Mouse (Mus musculus): ENCODE measurements around the gene Ppp1r11. TPM values are rescaled to one million over a fixed set of nuclear protein-coding genes. Genes with fewer than 3 reads are reported as not detected.

Gene Ppp1r11
- polyA plus RNA-seq, 1 experiment from 2014 or later: 123 TPM

DNA sequence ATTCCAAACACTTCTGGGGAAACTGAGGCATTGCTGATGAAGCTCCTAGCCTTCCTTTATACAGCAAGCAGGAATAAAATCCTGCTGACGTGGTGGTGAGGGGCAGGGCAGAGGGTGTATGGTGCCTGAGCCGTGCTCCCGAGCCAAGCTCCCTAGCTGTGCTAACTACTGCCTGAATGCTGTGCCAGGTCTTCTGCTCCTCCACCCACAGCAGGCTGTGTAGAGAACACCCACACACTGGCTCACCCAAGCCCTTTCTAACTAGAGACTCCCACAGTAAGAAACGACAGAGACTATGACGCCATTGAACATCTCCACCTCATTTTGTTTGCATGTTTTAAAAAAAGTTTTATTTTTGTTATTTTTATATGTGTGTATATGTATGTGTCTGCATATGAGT, 51.5 kb downstream of the Ppp1r11 start:
- Histone ChIP-seq H3K4me2 (no peak overlapping the region), H3K27me3 (ENCODE audit: insufficient read depth, low read length) (no peaks in the 10 kb centered on the region), H3K4me3 (ENCODE audit: low read depth, low read length) (no peak overlapping the region), H3K36me3 (ENCODE audit: insufficient read depth) (no peaks in the 10 kb centered on the region), H3K9me3 (ENCODE audit: low read depth, low read length) (no peaks in the 10 kb centered on the region), H3K4me1 (ENCODE audit: insufficient read depth) (no peaks in the 10 kb centered on the region), H3K27ac (ENCODE audit: low read depth) (no peak overlapping the region), H3K9ac (no peak overlapping the region)
- no peak for TF ChIP-seq CTCF (IDR thresholded peaks at IDR 0.05; ENCODE audit: low read depth)
- ATAC-seq (ENCODE audit: insufficient read depth) (no peak), DNase-seq (no peak)
- 77% methylated on average over 5 of the region's 5 CpGs for WGBS

DNA sequence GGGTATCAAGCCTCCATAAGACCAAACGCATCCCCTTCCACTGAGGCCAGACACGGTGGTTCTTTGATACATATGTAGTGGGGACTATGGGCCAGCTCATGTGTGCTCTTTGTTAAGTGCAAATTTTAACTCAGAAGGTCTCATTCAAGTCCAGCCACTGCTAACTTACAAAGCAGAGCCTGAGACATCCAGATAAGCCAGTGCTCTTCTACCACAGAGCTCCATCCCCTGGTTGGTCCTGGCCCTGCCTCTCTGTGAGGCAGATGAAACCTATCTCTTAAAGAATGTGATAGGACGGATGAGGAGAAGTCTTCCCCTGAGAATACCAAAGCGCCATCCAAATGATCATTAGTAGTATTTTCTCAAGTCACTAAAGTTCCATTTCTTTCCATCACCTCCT, 52.2 kb downstream of the Ppp1r11 start:
- WGBS: 79% methylated on average over 4 of the region's 4 CpGs
- Histone ChIP-seq H3K4me3 (ENCODE audit: low read depth, low read length) (no peak overlapping the region), H3K9ac (no peak overlapping the region), H3K27me3 (ENCODE audit: insufficient read depth, low read length) (no peaks in the 10 kb centered on the region), H3K9me3 (ENCODE audit: low read depth, low read length) (no peaks in the 10 kb centered on the region), H3K4me2 (no peak overlapping the region), H3K36me3 (ENCODE audit: insufficient read depth) (no peaks in the 10 kb centered on the region), H3K27ac (ENCODE audit: low read depth) (no peak overlapping the region), H3K4me1 (ENCODE audit: insufficient read depth) (no peaks in the 10 kb centered on the region)
- no peak for TF ChIP-seq CTCF (IDR thresholded peaks at IDR 0.05; ENCODE audit: low read depth)
- ATAC-seq (ENCODE audit: insufficient read depth) (no peak), DNase-seq (no peak)

Other genes with a start within 250 kb of the Ppp1r11 start
- gene H2-M10.5, start 178.8 kb downstream of the Ppp1r11 start, polyA plus RNA-seq (2014; fragmentation: Nextera tagmentation; extraction: Ambion mirVana): not detected in 2 replicates
- gene H2-M10.6, start 139.6 kb downstream of the Ppp1r11 start, polyA plus RNA-seq (2014; fragmentation: Nextera tagmentation; extraction: Ambion mirVana): not detected in 2 replicates
- 33.1 and 35.0 TPM in 2 replicates for gene Trim26, start 114.6 kb downstream of the Ppp1r11 start, polyA plus RNA-seq (2014; fragmentation: Nextera tagmentation; extraction: Ambion mirVana)
- 0.11 and 0.16 TPM in 2 replicates for gene Trim15, start 84.5 kb downstream of the Ppp1r11 start, polyA plus RNA-seq (2014; fragmentation: Nextera tagmentation; extraction: Ambion mirVana)
- gene Trim10, start 82.2 kb downstream of the Ppp1r11 start, polyA plus RNA-seq (2014; fragmentation: Nextera tagmentation; extraction: Ambion mirVana): 2.6 and 3.4 TPM in 2 replicates
- not detected in 2 replicates for gene Trim40, start 61.6 kb downstream of the Ppp1r11 start, polyA plus RNA-seq (2014; fragmentation: Nextera tagmentation; extraction: Ambion mirVana)
- gene Trim31, start 53.6 kb downstream of the Ppp1r11 start, polyA plus RNA-seq (2014; fragmentation: Nextera tagmentation; extraction: Ambion mirVana): 0.11 and 0.16 TPM in 2 replicates
- 0.35 and 0.53 TPM in 2 replicates for gene Rnf39, start 8.8 kb downstream of the Ppp1r11 start, polyA plus RNA-seq (2014; fragmentation: Nextera tagmentation; extraction: Ambion mirVana)
- 102 and 109 TPM in 2 replicates for gene Znrd1, start 6.8 kb upstream of the Ppp1r11 start, polyA plus RNA-seq (2014; fragmentation: Nextera tagmentation; extraction: Ambion mirVana)
- gene Znrd1as, start 6.9 kb upstream of the Ppp1r11 start, polyA plus RNA-seq (2014; fragmentation: Nextera tagmentation; extraction: Ambion mirVana): 5.1 and 6.9 TPM in 2 replicates
- not detected in 2 replicates for gene 2410137M14Rik, start 29.5 kb upstream of the Ppp1r11 start, polyA plus RNA-seq (2014; fragmentation: Nextera tagmentation; extraction: Ambion mirVana)
- gene H2-M5, start 37.8 kb upstream of the Ppp1r11 start, polyA plus RNA-seq (2014; fragmentation: Nextera tagmentation; extraction: Ambion mirVana): 0.17 and 0.22 TPM in 2 replicates
- gene Zfp57, start 49.4 kb upstream of the Ppp1r11 start, polyA plus RNA-seq (2014; fragmentation: Nextera tagmentation; extraction: Ambion mirVana): 77.5 and 80.7 TPM in 2 replicates
- gene Mog, start 71.7 kb upstream of the Ppp1r11 start, polyA plus RNA-seq (2014; fragmentation: Nextera tagmentation; extraction: Ambion mirVana): 0.11 and 0.13 TPM in 2 replicates
- 7.0 and 8.8 TPM in 2 replicates for gene Gabbr1, start 94.2 kb upstream of the Ppp1r11 start, polyA plus RNA-seq (2014; fragmentation: Nextera tagmentation; extraction: Ambion mirVana)
- gene Olfr90, start 136.8 kb upstream of the Ppp1r11 start, polyA plus RNA-seq (2014; fragmentation: Nextera tagmentation; extraction: Ambion mirVana): 0.34 TPM in 1 of 2 replicates, not detected in the other
- gene Olfr91, start 146.5 kb upstream of the Ppp1r11 start, polyA plus RNA-seq (2014; fragmentation: Nextera tagmentation; extraction: Ambion mirVana): 0.07 TPM in 1 of 2 replicates, not detected in the other
- gene Olfr92, start 168.3 kb upstream of the Ppp1r11 start, polyA plus RNA-seq (2014; fragmentation: Nextera tagmentation; extraction: Ambion mirVana): not detected in 2 replicates
- gene Olfr93, start 209.8 kb upstream of the Ppp1r11 start, polyA plus RNA-seq (2014; fragmentation: Nextera tagmentation; extraction: Ambion mirVana): not detected in 2 replicates
- gene Ubd, start 242.2 kb upstream of the Ppp1r11 start, polyA plus RNA-seq (2014; fragmentation: Nextera tagmentation; extraction: Ambion mirVana): not detected in 2 replicates
- gene Olfr94, start 249.3 kb upstream of the Ppp1r11 start, polyA plus RNA-seq (2014; fragmentation: Nextera tagmentation; extraction: Ambion mirVana): not detected in 2 replicates

Data from lung, embryonic 14.5 days (tissue).